In the genomic region with DNA sequence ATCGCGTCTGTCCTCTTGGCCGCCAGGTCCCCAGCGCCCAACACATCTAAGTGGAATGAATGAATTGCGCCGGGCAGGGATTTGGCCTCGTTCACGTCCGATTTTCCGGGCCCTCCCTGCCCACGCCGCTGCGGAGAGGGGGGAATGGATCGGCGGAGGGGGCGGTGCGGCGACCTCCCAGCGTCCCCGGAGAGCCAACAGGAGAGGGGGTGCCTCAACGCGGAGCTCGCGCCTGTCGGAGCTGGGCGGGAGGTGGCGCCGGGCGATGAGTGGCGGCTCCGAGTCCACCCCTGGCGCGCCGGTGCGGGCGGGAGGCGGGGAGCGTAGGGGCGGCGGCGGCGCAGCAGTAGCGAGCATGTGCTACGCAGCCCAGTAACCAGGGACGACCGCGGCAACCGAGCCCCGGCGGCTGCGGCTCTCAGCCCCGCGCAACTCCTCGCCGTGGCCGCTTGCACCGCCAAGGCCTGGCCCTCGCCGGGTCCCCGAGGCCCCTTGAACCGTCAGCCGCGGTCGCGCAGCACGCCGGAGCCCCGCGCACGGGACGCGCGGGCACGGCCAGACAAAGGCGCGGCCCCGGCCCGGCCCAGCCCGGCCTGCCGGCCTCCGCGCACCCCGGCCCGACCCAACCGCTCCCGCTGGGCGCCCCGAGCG, we compare ENCODE assay signal across 8 mouse cellular contexts. TPM values are rescaled to one million over a fixed set of nuclear protein-coding genes. Genes with fewer than 3 reads are reported as not detected.
DNase-seq lines count a peak whose midpoint lies in the region; ATAC-seq lines count a peak whose summit lies in the region.

Gene Ncs1, plus strand, starts transcription at position 333 of the 651 bp plus-strand sequence.

- WGBS in hindbrain, embryonic 11.5 days: under 1% methylated on average over 55 of the region's 89 CpGs
- under 1% methylated on average over 73 of the region's 89 CpGs for WGBS in lung, embryonic 15.5 days

- no peaks in the 10 kb centered on the region for H3K9me3 ChIP-seq in hindbrain, embryonic 11.5 days (ENCODE audit: control insufficient read depth, low read length)
- no peaks in the 10 kb centered on the region for H3K9me3 ChIP-seq in lung, embryonic 15.5 days

- H3K27me3 ChIP-seq in hindbrain, embryonic 11.5 days (ENCODE audit: control insufficient read depth, insufficient read depth, low read length): no peaks in the 10 kb centered on the region; the same call in 1 of the 2 replicates
- peaks cover 11% of the 10 kb centered on the region; the same call in 1 of the 2 replicates for H3K27me3 ChIP-seq in lung, embryonic 15.5 days

- peak within 1 kb of the TSS; percentile 95 for H3K9ac ChIP-seq in hindbrain, embryonic 11.5 days (ENCODE audit: low read depth, low read length)
- H3K9ac ChIP-seq in lung, embryonic 15.5 days: peak within 1 kb of the TSS; percentile 67

- peak; percentile 85 for ATAC-seq in hindbrain, embryonic 11.5 days (ENCODE audit: low FRiP score)
- peak; percentile 80 for ATAC-seq in lung, embryonic 15.5 days (ENCODE audit: borderline replicate concordance, extremely low read depth, low FRiP score, low TSS enrichment)

- peak within 1 kb of the TSS; percentile 86 for H3K27ac ChIP-seq in hindbrain, embryonic 11.5 days (ENCODE audit: low read depth, low read length)
- 0 out of 2 replicates have a peak within 1 kb of the TSS, but pooled peaks have one; percentile 15 for H3K27ac ChIP-seq in lung, embryonic 15.5 days

- H3K4me3 ChIP-seq in hindbrain, embryonic 11.5 days (ENCODE audit: low read depth, low read length): peak within 1 kb of the TSS; percentile 88
- peak within 1 kb of the TSS; percentile 72 for H3K4me3 ChIP-seq in lung, embryonic 15.5 days

- DNase-seq in NIH3T3 (ENCODE audit: low read depth): peak; percentile 81
- DNase-seq in cerebellum, adult 9-11 months: peak; percentile 85
- peak; percentile 76 to 81 for DNase-seq in frontal cortex, postnatal 14 days (ENCODE audit: low spot score in 2 of 2)
- DNase-seq in hindbrain, embryonic 11.5 days (ENCODE audit: low spot score): peak; percentile 82
- DNase-seq in layer of hippocampus, postnatal 10 days (ENCODE audit: low spot score in 2 of 2): peak; percentile 83 to 89
- peak; percentile 45 for DNase-seq in ovary, postnatal 10 days (ENCODE audit: low spot score)
- DNase-seq in yolk sac, embryonic 10.5 days (ENCODE audit: low spot score): peak; percentile 55

- H3K4me1 ChIP-seq in hindbrain, embryonic 11.5 days (replicated peaks; ENCODE audit: control insufficient read depth, insufficient read depth, low read length): peaks cover 6% of the 10 kb centered on the region
- peaks cover 39% of the 10 kb centered on the region for H3K4me1 ChIP-seq in lung, embryonic 15.5 days

- H3K36me3 ChIP-seq in hindbrain, embryonic 11.5 days (ENCODE audit: control insufficient read depth, insufficient read depth, low read length): no peaks in the 10 kb centered on the region
- no peaks in the 10 kb centered on the region for H3K36me3 ChIP-seq in lung, embryonic 15.5 days

- H3K4me2 ChIP-seq in hindbrain, embryonic 11.5 days (replicated peaks; ENCODE audit: low read depth, low read length): peak within 1 kb of the TSS; percentile 82
- H3K4me2 ChIP-seq in lung, embryonic 15.5 days: peak within 1 kb of the TSS; percentile 98

RNA-seq across cellular contexts. Expression of gene Ncs1, which starts in this region (rescaled TPM):
- 70.5 and 76.5 TPM in 2 replicates for polyA plus RNA-seq in hindbrain, embryonic 11.5 days (2014; fragmentation: Nextera tagmentation; extraction: Ambion mirVana)
- total RNA-seq in layer of hippocampus, postnatal 10 days (2021): 100 to 1,000 TPM; 149 to 150 TPM
- 17.1 and 17.4 TPM in 2 replicates for polyA plus RNA-seq in lung, embryonic 15.5 days (2015; fragmentation: Nextera tagmentation; extraction: Ambion mirVana)

Comparison
In these comparisons a context has a peak if more than half of its experiments do, and no peak if none do; other contexts are left out.
1. Peak in every context shown above with its lines: DNase-seq, ATAC-seq, H3K4me3 ChIP-seq and H3K27ac ChIP-seq.